Mouse (Mus musculus) left cerebral cortex, postnatal 14 days (tissue): ENCODE measurements around the gene Mybpc2. TPM values are rescaled to one million over a fixed set of nuclear protein-coding genes. Genes with fewer than 3 reads are reported as not detected.

Source experiments
- microRNA-seq, 2 experiments: library from miRNA; unstranded; fragments of <30 nt; microRNA quantifications; one replicate each; pipeline ENCODE4 v1.2.0; 2022
- total RNA-seq, 2 experiments: library from RNA; stranded (reverse); gene quantifications; 2 replicates each; pipeline ENCODE4 v1.2.3; 2021

Mybpc2 gene
- total RNA-seq, 2 experiments from 2014 or later, result 0.30 TPM; not detected in 1

Small RNA genes within 50 kb of the gene (microRNA-seq; reads per million reads assigned to microRNA genes)
- gene Mir7052 (2.4 reads per million in 2 experiments), gene Mir7053 (0 to 1.0 reads per million in 2 experiments)

Other genes starting within 250 kb of the Mybpc2 start
- gene Clec11a, start 217.8 kb downstream of the Mybpc2 start, total RNA-seq, result 1 to 10 TPM; 2.6 to 3.6 TPM
- gene Shank1, start 214.4 kb downstream of the Mybpc2 start, total RNA-seq, result 100 to 1,000 TPM; 512 to 537 TPM
- gene Syt3, start 140.6 kb downstream of the Mybpc2 start, total RNA-seq, result 10 to 100 TPM; 77.1 to 81.9 TPM
- gene 1700008O03Rik, start 138.8 kb downstream of the Mybpc2 start, total RNA-seq, result 1 to 10 TPM; 2.3 TPM
- gene Lrrc4b, start 95.6 kb downstream of the Mybpc2 start, total RNA-seq, result 100 to 1,000 TPM; 269 to 330 TPM
- gene Aspdh, start 59.3 kb downstream of the Mybpc2 start, total RNA-seq, result 10 to 100 TPM; 11.2 to 13.4 TPM
- gene Josd2, start 56.7 kb downstream of the Mybpc2 start, total RNA-seq, result 10 to 100 TPM; 60.6 to 63.2 TPM
- gene Emc10, start 28.1 kb downstream of the Mybpc2 start, total RNA-seq, result 100 to 1,000 TPM; 145 to 164 TPM
- 10 to 100 TPM; 26.5 to 32.5 TPM for gene Fam71e1, start 28.1 kb downstream of the Mybpc2 start, total RNA-seq
- gene Spib, start 7.4 kb upstream of the Mybpc2 start, total RNA-seq, result under 1 TPM in 1 of 2 experiments, not detected in 1; 0.15 TPM
- 1 to 10 TPM; 4.2 to 7.0 TPM for gene Pold1, start 24.2 kb upstream of the Mybpc2 start, total RNA-seq
- gene Nr1h2, start 29.3 kb upstream of the Mybpc2 start, total RNA-seq, result 10 to 100 TPM; 51.0 to 60.7 TPM
- not detected for gene Napsa, start 47.7 kb upstream of the Mybpc2 start, total RNA-seq
- 10 to 100 TPM; 74.2 to 75.5 TPM for gene Kcnc3, start 66.0 kb upstream of the Mybpc2 start, total RNA-seq
- gene Myh14, start 146.2 kb upstream of the Mybpc2 start, total RNA-seq, result 10 to 100 TPM in 1 of 2 experiments, 1 to 10 TPM in 1; 8.8 to 14.5 TPM
- gene Izumo2, start 184.1 kb upstream of the Mybpc2 start, total RNA-seq, result not detected
- gene Vrk3, start 223.8 kb upstream of the Mybpc2 start, total RNA-seq, result 10 to 100 TPM; 25.0 to 28.2 TPM
- gene Zfp473, start 226.4 kb upstream of the Mybpc2 start, total RNA-seq, result under 1 TPM; 0.37 to 0.38 TPM